Mouse (Mus musculus): ENCODE results near the gene 4930438A08Rik. TPM values are rescaled to one million over a fixed set of nuclear protein-coding genes. Genes with fewer than 3 reads are reported as not detected.
A peak's percentile ranks its signal among the peaks of the same experiment; 100 is the strongest.
"Not testable (repeated sequence)": the region's sequence is repeated elsewhere in the genome, so short reads cannot be mapped to it uniquely, and the experiment has no call there.

Gene 4930438A08Rik
- polyA plus RNA-seq, 1 experiment from 2014 or later: 0.08 TPM

DNA sequence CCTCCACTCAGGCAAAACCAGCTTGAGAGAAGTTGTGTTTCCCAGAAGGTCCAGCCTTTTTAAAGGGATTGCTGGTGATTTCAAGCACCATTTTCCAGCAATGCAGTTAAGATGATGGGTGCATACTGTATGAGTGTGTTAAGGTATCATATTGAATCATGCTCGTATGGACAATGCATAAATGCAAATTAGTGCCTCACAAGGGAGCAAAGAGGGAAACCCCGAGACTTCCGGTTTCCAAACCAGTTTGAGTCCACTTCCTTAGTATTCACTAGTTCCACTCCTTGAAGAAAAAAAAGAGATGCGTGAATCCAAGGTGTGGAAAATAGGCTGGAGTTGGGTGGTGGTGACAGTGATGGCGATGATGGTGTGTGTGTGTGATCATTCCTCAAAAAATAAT, 7.9 kb downstream of the 4930438A08Rik start:
- 83% methylated on average over 5 of the region's 5 CpGs for WGBS
- H3K36me3 ChIP-seq: no peaks in the 10 kb centered on the region
- no peaks in the 10 kb centered on the region for H3K27me3 ChIP-seq
- H3K4me2 ChIP-seq (replicated peaks): no peak overlapping the region
- H3K4me3 ChIP-seq: no peak overlapping the region
- H3K9me3 ChIP-seq: no peaks in the 10 kb centered on the region
- H3K4me1 ChIP-seq: no peaks in the 10 kb centered on the region
- no peak for ATAC-seq (ENCODE audit: insufficient number of reproducible peaks, insufficient read depth, low FRiP score, low TSS enrichment)
- H3K27ac ChIP-seq: no peak overlapping the region
- H3K9ac ChIP-seq: no peak overlapping the region

DNA sequence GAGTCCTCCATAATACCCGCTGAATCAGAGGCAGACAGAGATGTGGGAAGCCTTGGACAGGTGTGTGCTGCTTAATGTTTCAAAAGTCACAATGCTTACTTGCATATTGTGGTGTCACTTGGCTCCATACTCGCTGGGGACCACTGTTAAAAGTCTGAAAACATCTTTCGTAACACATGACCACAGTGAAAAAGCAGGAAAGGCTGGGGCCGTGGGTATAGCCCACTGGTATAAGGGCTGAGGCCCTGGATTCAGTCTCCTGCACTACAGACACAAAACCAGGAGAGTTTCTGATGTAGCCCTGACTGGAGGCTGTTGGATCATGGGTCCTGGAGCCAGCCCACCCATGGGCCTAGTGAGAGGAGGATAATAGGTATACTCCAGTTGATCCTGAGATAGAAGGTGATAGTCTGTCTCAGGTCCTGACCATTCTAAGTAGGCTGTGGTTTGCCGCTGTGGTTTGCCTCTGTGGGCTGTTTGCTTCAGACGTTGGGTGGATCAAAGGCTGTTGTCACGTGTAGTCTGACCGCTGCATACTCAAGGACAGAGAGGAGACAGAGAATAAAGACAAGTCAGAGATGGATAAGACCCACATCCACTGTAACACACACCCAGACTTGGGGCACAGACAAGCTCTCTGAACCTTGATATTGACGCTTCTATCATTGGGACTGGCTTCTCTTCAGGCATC, 15.5 kb downstream of the 4930438A08Rik start:
- H3K27me3 ChIP-seq: no peaks in the 10 kb centered on the region; the same call in 1 of the 2 replicates
- H3K9me3 ChIP-seq: no peaks in the 10 kb centered on the region
- H3K9ac ChIP-seq: no peak overlapping the region
- H3K4me1 ChIP-seq: no peaks in the 10 kb centered on the region
- WGBS: 77% methylated on average over 9 of the region's 9 CpGs
- H3K4me3 ChIP-seq: no peak overlapping the region
- H3K27ac ChIP-seq: no peak overlapping the region
- no peaks in the 10 kb centered on the region for H3K36me3 ChIP-seq
- no peak for ATAC-seq (ENCODE audit: insufficient number of reproducible peaks, insufficient read depth, low FRiP score, low TSS enrichment)
- no peak overlapping the region for H3K4me2 ChIP-seq (replicated peaks)

DNA sequence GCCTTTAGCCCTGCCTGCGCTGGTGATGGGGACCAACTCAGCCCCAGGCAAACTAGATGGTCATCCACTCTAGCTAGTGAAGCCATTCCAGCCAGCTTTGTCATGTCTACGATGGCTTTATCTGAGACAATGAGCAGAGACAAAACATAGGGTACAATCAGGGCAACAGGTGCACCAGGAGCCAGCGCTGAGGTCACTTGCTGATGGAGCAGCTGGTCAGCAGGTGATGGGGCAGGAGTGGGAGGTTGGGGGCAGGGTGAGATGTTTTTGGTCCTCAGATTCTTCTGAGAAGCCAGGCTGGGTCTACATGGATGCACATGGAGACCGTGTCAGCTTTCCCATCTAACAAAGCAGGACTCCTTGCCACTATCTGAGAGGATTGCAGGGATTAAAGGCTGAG, 16.2 kb downstream of the 4930438A08Rik start:
- ATAC-seq (ENCODE audit: insufficient number of reproducible peaks, insufficient read depth, low FRiP score, low TSS enrichment): no peak
- Histone ChIP-seq H3K4me1 (no peaks in the 10 kb centered on the region), H3K4me2 (replicated peaks) (no peak overlapping the region), H3K36me3 (no peaks in the 10 kb centered on the region), H3K9ac (no peak overlapping the region), H3K4me3 (no peak overlapping the region), H3K9me3 (no peaks in the 10 kb centered on the region), H3K27me3 (no peaks in the 10 kb centered on the region; the same call in 1 of the 2 replicates), H3K27ac (no peak overlapping the region)
- WGBS: 85% methylated on average over 4 of the region's 4 CpGs

DNA sequence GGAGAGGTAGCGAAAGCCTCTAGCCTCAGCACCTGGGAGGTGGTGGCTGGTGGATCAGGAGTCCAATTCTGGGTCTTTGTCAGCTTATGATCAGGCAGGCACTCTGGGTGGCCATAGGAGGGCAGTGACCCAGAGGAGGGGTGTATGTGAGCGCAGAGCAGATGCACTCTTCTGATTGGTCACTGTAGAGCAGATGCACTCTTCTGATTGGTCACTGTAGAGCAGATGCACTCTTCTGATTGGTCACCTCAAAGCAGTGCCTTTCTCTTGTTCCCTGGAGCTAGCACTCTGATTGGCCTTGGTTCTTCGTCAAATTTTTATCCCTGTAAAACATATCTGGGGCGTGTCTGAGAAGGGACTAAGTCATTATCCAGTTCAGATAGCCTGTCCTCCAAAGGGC, 18.2 kb downstream of the 4930438A08Rik start:
- no peak overlapping the region for H3K27ac ChIP-seq
- no peak overlapping the region for H3K4me2 ChIP-seq (replicated peaks)
- H3K9ac ChIP-seq: no peak overlapping the region
- ATAC-seq (ENCODE audit: insufficient number of reproducible peaks, insufficient read depth, low FRiP score, low TSS enrichment): no peak
- H3K9me3 ChIP-seq: no peaks in the 10 kb centered on the region
- no peaks in the 10 kb centered on the region for H3K4me1 ChIP-seq
- 53% methylated on average over 4 of the region's 4 CpGs for WGBS
- no peaks in the 10 kb centered on the region for H3K36me3 ChIP-seq
- H3K4me3 ChIP-seq: no peak overlapping the region
- H3K27me3 ChIP-seq: no peaks in the 10 kb centered on the region; the same call in 1 of the 2 replicates

DNA sequence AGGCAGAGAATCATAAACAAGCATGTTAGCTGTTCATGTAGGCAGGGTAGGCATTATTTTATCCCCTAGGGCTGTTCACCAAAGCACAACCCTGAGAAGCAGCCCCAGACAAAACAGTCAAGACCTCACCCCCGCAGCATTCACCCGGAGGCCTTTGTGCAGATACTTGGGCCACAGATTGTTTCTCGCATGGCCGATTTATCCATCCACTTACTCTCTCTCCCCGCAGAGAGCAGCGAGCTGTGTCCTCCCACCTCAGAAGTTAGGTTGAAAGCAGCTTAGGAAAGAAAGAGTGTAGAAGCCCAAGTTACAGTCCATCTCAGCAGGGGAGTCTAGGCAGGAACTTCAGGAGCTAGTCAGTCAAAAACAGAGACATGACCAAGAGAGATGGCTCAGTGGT, 22.8 kb downstream of the 4930438A08Rik start:
- H3K4me2 ChIP-seq (replicated peaks): no peak overlapping the region
- H3K4me1 ChIP-seq: peaks cover 8% of the 10 kb centered on the region; the same call in 1 of the 2 replicates
- H3K9ac ChIP-seq: no peak overlapping the region
- no peak for ATAC-seq (ENCODE audit: insufficient number of reproducible peaks, insufficient read depth, low FRiP score, low TSS enrichment)
- WGBS: 72% methylated on average over 6 of the region's 6 CpGs
- no peaks in the 10 kb centered on the region for H3K9me3 ChIP-seq
- H3K4me3 ChIP-seq: no peak overlapping the region
- no peaks in the 10 kb centered on the region for H3K36me3 ChIP-seq
- no peak overlapping the region for H3K27ac ChIP-seq
- no peaks in the 10 kb centered on the region for H3K27me3 ChIP-seq

DNA sequence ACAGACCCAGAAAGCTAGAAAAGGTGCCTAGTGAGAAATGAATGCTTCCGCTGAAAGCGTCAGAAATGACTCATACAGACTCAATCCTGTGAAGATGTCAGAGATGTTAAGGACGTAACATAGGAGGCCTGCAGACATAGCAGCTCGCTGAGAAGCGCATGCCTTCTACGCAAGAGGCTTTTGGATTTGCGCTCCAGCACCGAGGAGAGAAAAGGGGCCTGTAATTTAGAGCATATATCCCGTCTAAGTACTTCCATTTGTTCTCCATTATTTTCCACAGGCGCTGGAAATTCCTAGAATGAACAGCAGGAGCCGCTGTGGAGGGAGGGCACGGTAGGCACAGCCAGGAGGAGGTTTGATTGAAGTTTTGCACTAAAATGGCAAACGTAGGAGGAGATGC, 26.5 kb downstream of the 4930438A08Rik start:
- WGBS: 10% methylated on average over 13 of the region's 13 CpGs

DNA sequence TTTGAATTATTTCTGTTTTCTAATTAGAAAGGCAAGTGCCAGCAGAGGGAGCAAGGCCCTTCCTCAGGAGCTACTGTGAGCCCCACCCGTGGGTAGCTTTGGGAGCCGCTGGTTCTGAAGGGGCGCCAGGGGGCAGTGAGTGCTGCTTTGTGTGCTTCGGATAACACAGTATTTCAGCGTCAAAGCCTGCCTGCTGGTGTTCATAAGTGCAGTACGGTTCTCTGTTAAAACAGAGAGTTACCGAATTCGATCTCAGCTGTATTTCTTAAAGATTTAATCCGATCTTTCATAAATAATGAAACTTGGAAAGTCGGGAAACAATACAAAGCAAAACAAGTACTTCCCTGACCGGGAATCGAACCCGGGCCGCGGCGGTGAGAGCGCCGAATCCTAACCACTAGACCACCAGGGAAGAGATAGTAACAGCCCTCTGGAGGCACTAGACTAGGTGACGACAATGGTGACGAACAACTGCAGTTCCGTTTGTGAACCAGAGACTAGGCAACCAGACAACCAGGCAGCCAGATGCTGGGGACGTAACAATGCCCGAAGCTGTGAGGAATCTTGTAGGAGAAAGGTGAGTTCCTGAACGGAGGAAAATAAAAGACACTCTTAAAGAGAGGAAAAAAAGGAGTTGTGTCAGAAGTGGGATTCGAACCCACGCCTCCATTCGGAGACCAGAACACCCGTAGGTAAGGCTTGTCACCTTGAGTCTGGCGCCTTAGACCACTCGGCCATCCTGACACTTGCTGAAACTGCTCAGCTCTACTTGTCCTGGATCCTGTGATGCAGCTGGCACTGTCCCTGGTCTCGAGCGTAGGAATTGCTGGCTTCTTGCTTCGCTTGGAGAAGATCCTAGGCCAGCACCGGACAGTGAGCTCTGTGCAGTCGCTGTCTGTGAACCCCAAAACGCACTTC, 27.5 kb downstream of the 4930438A08Rik start:
- Histone ChIP-seq H3K9ac (peak overlapping the region; percentile 53), H3K4me3 (peak overlapping the region; percentile 54), H3K36me3 (no peaks in the 10 kb centered on the region), H3K4me1 (peaks cover 13% of the 10 kb centered on the region), H3K27ac (peak overlapping the region; percentile 93), H3K9me3 (no peaks in the 10 kb centered on the region), H3K27me3 (no peaks in the 10 kb centered on the region), H3K4me2 (replicated peaks) (peak overlapping the region; percentile 54)
- under 1% methylated on average over 36 of the region's 36 CpGs for WGBS
- ATAC-seq (ENCODE audit: insufficient number of reproducible peaks, insufficient read depth, low FRiP score, low TSS enrichment): peak; percentile 90

More for the DNA sequence above, 26.5 kb downstream of the 4930438A08Rik start:
- ATAC-seq (ENCODE audit: insufficient number of reproducible peaks, insufficient read depth, low FRiP score, low TSS enrichment): no peak
- no peaks in the 10 kb centered on the region for H3K27me3 ChIP-seq
- H3K27ac ChIP-seq: peak overlapping the region; percentile 37; the same call in 1 of the 2 replicates
- no peaks in the 10 kb centered on the region for H3K9me3 ChIP-seq
- peak overlapping the region; percentile 54 for H3K4me3 ChIP-seq
- peak overlapping the region; percentile 25 for H3K9ac ChIP-seq
- no peaks in the 10 kb centered on the region for H3K36me3 ChIP-seq
- H3K4me2 ChIP-seq (replicated peaks): peak overlapping the region; percentile 54
- peaks cover 13% of the 10 kb centered on the region for H3K4me1 ChIP-seq

DNA sequence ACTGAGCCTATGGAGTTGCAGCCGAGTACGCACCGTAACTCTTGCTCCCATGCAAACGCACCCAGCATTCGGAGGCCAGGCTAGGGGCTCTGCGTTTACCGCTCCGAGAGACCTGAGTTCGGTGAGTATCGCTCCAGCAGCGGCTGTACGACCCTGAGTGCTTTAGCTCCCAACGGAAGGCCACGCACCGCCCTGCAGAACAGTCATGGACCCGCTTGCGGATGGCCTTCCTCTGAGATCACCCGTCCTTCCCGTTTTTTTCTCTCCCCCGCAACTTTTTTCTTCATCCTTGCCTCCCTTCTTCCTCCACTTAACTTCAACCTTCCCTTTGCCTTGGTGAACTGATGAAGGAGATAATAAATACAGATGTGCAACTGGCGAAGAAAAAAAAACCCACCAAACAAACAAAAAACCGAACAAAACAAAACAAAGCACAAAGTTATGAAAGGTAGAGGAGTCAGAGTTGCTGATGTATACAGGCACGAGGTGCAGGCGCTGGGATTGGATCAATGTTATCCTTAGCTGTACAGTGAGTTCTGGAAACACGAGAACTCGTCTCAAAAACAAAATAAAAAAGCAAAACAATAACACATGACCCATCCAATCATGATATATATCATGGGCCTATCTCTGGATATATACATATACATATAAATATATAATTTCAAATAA, 28.3 kb downstream of the 4930438A08Rik start:
- peak overlapping the region; percentile 53 for H3K9ac ChIP-seq
- H3K4me2 ChIP-seq (replicated peaks): peak overlapping the region; percentile 54
- H3K9me3 ChIP-seq: no peaks in the 10 kb centered on the region
- peak; percentile 36; the same call in 1 of the 2 replicates for ATAC-seq (ENCODE audit: insufficient number of reproducible peaks, insufficient read depth, low FRiP score, low TSS enrichment)
- WGBS: under 1% methylated on average over 26 of the region's 26 CpGs
- no peaks in the 10 kb centered on the region for H3K27me3 ChIP-seq
- no peaks in the 10 kb centered on the region for H3K36me3 ChIP-seq
- peaks cover 16% of the 10 kb centered on the region for H3K4me1 ChIP-seq
- H3K4me3 ChIP-seq: peak overlapping the region; percentile 54
- H3K27ac ChIP-seq: peak overlapping the region; percentile 93

DNA sequence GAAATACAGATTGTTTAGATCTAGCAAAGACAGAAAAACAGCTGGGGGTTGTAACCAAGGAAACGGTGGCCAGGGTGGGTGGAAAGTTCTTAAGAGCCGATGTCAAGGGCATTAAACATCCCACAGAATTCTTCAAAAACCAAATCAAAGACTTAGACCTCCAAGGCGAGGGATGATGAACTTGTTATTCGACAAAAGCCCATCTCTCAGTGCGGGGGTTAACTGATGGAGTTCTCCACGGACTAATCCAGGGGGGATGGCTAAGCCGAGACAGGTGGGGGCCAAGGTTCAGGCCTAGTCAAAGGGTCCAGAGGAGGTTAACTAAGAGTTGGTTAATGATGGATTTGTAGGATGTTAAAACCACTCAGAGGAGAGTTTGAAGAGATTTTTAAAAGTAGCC, 29.0 kb downstream of the 4930438A08Rik start:
- peak overlapping the region; percentile 20; the same call in 1 of the 2 replicates for H3K4me3 ChIP-seq
- no peak for ATAC-seq (ENCODE audit: insufficient number of reproducible peaks, insufficient read depth, low FRiP score, low TSS enrichment)
- H3K9ac ChIP-seq: no peak overlapping the region
- WGBS: 27% methylated on average over 7 of the region's 7 CpGs
- peaks cover 19% of the 10 kb centered on the region for H3K4me1 ChIP-seq
- no peaks in the 10 kb centered on the region for H3K9me3 ChIP-seq
- no peak overlapping the region for H3K27ac ChIP-seq
- H3K4me2 ChIP-seq (replicated peaks): peak overlapping the region; percentile 44
- H3K27me3 ChIP-seq: no peaks in the 10 kb centered on the region
- no peaks in the 10 kb centered on the region for H3K36me3 ChIP-seq

DNA sequence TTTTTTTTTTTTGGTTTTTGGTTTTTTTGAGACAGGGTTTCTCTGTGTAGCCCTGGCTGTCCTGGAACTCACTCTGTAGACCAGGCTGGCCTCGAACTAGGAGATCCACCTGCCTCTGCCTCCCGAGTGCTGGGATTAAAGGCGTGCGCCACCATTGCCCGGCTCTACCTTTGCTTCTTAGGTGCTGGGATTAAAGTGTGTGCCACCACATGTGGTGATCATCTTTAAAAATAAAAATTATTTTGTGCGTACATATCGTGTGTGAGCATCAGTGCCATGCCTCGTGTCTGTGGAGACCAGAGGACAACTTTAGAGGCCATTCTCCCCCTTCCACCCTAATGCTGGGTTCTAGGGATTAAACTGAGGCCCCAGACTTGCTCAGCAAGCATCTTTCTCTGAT, 30.7 kb downstream of the 4930438A08Rik start:
- not testable (repeated sequence) for ATAC-seq (ENCODE audit: insufficient number of reproducible peaks, insufficient read depth, low FRiP score, low TSS enrichment); H3K36me3 ChIP-seq
- WGBS: 92% methylated on average over 8 of the region's 8 CpGs

DNA sequence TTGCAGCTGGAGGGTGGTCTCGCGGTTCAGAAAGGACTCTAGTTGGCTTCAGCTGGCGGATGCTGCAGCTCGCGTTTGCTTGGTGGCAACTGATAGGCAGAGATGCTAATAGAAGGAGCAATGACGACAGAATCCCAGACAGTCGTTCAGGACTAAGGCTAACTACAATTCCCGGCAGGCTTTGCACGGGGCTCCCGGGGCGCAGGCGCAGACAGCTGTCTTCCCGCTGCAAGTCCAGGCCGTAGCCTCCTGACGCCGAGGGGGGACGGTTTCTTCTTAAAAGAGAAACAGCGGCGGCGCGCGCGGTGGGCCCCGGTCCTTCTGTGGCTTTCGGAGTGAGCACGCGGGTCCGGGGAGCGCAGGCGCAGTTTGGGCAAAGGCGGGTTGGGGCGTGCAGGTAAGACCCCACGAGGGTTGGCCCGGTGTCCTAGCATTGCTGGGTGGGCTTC, 32.3 kb downstream of the 4930438A08Rik start, which contains the start of gene Zfp692:
Zfp692 (plus strand) TSS at position 210 of the 449 bp plus-strand sequence.
- Histone ChIP-seq H3K27me3 (no peaks in the 10 kb centered on the region), H3K9ac (peak within 1 kb of the TSS; percentile 61), H3K4me3 (peak within 1 kb of the TSS; percentile 53), H3K4me2 (replicated peaks) (peak within 1 kb of the TSS; percentile 90), H3K36me3 (0 out of 2 replicates have a peak, but pooled peaks cover 10% of the 10 kb centered on the region), H3K4me1 (peaks cover 11% of the 10 kb centered on the region), H3K9me3 (no peaks in the 10 kb centered on the region), H3K27ac (peak within 1 kb of the TSS; percentile 76)
- ATAC-seq (ENCODE audit: insufficient number of reproducible peaks, insufficient read depth, low FRiP score, low TSS enrichment): peak; percentile 68
- under 1% methylated on average over 34 of the region's 34 CpGs for WGBS

More for the DNA sequence above, 30.7 kb downstream of the 4930438A08Rik start:
- not testable (repeated sequence) for H3K27ac ChIP-seq; H3K27me3 ChIP-seq; H3K4me2 ChIP-seq (replicated peaks); H3K4me3 ChIP-seq; H3K9me3 ChIP-seq; H3K9ac ChIP-seq
- peaks cover 19% of the 10 kb centered on the region for H3K4me1 ChIP-seq

Measured in embryonic facial prominence, embryonic 12.5 days (tissue).